Mouse (Mus musculus) MEL (cell line): ENCODE data around the gene Fbxl19.

Experiments used
- EP300 ChIP-seq, 2 experiments: IDR thresholded peaks; 2 replicates each; pipeline ENCODE4 v1.6.1; 2011; ENCODE audit warnings: improper control_type of control experiment in 2 of 2, low read length in 2 of 2, low read depth in 1 of 2, mild to moderate bottlenecking in 1 of 2
- USF1 ChIP-seq: IDR thresholded peaks from 2 replicates; pipeline ENCODE4 v1.6.1; 2014; ENCODE audit warnings: low read depth, mild to moderate bottlenecking, inconsistent platforms, low read length, improper control_type of control experiment, moderate library complexity

GRCm38 (mm10) chr7:127716992-127717391, 27.4 kb upstream of the Fbxl19 start:
- no peak for TF ChIP-seq USF1
- TF ChIP-seq EP300 (IDR thresholded peaks at IDR 0.05; ENCODE audit: low read depth in 1 of 2, low read length in 2 of 2), result no peak
